In the genomic region with DNA sequence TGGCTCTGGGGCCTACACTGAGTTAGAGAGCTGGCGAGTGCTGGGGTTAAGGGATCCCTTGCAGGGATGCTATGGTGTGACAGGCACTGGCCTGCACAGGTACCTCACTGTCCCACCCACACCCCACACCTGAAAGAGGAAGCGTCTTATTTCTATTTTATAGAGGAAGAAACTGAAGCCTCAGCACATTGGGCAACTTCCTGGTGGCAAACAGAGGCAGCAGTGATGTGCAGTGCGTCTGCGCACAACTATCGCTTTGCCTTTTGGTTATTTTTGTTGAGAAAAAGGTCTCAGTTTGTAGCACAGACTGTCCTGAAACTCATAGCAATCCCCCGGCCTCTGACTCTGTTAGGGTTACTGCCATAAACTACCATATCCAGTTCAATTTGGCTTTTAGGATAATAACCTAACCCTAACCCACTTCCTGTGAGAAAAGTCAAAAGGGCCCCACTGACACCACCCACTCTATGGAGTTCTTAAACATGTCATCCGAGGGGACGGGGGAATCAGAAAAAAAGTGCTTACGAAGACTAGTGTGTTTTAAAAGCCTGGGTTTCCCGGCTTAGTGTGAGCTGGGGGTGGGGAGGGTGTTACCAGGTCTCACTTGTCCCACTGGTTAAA, we compare ENCODE assay signal across 12 mouse cellular contexts.
DNase-seq lines count a peak whose midpoint lies in the region; ATAC-seq lines count a peak whose summit lies in the region.
"Had no signal": no experiment of that assay in that cellular context is flagged by ENCODE, and none has a peak within 500 bp of the region (broad histone marks: within the 10 kb centered on the region; RNA-seq: fewer than 3 reads in every experiment).

No protein-coding gene starts in this region.

- peak; percentile 62 for DNase-seq in 416B (ENCODE audit: low read depth)
- DNase-seq in CD4-positive, CD25-positive, alpha-beta regulatory T cell, adult 2 months (ENCODE audit: low read depth, low spot score): peak; percentile 79
- peak; percentile 91 for DNase-seq in induced T-regulatory cell, adult 2 months (ENCODE audit: low read depth)
- DNase-seq in splenic B cell, adult 2 months (ENCODE audit: low read depth, low spot score): peak; percentile 64
- DNase-seq in heart, postnatal 14 days: no peak
- no peak for DNase-seq in midbrain, embryonic 14.5 days
- no peak for DNase-seq in heart, postnatal 4 days
- no peak for DNase-seq in left cerebral cortex, adult 18-20 months (ENCODE audit: low spot score in 2 of 2)
- DNase-seq: cerebellum, adult 11 months; kidney, postnatal 4 days had no signal

- H3K4me1 ChIP-seq in midbrain, embryonic 14.5 days (ENCODE audit: control insufficient read depth, insufficient read depth, low read length): peaks cover 15% of the 10 kb centered on the region

- no peaks in the 10 kb centered on the region for H3K9me3 ChIP-seq in midbrain, embryonic 14.5 days (ENCODE audit: control insufficient read depth, low read length)
- H3K9me3 ChIP-seq: hindbrain, embryonic 13.5 days; lung, embryonic 15.5 days had no signal

- no peak overlapping the region for H3K9ac ChIP-seq in midbrain, embryonic 14.5 days (replicated peaks; ENCODE audit: low read length)
- H3K9ac ChIP-seq: hindbrain, embryonic 13.5 days; lung, embryonic 15.5 days had no signal

- 93% methylated on average over 10 of the region's 10 CpGs for WGBS in midbrain, embryonic 14.5 days

- H3K4me2 ChIP-seq in midbrain, embryonic 14.5 days (ENCODE audit: low read length): no peak overlapping the region
- H3K4me2 ChIP-seq: hindbrain, embryonic 13.5 days; lung, embryonic 15.5 days had no signal

- H3K4me3 ChIP-seq in midbrain, embryonic 14.5 days (replicated peaks; ENCODE audit: low read depth, low read length): no peak overlapping the region
- H3K4me3 ChIP-seq: hindbrain, embryonic 13.5 days; lung, embryonic 15.5 days had no signal

- intact Hi-C loops in heart, postnatal 14 days (cut with DNase I): no loop called here

- no peak for ATAC-seq in midbrain, embryonic 14.5 days (ENCODE audit: low FRiP score, low TSS enrichment)

- H3K36me3 ChIP-seq in splenic B cell, adult 2 months (ENCODE audit: control insufficient read depth, insufficient read depth, low read length, poor library complexity, severe bottlenecking): no peaks in the 10 kb centered on the region
- H3K36me3 ChIP-seq in midbrain, embryonic 14.5 days (ENCODE audit: control insufficient read depth, insufficient read depth, low read length): no peaks in the 10 kb centered on the region
- H3K36me3 ChIP-seq: hindbrain, embryonic 13.5 days; lung, embryonic 15.5 days had no signal

- no peak overlapping the region for H3K27ac ChIP-seq in midbrain, embryonic 14.5 days (replicated peaks; ENCODE audit: low read depth, low read length)
- H3K27ac ChIP-seq: hindbrain, embryonic 13.5 days; lung, embryonic 15.5 days had no signal

- no peaks in the 10 kb centered on the region for H3K27me3 ChIP-seq in splenic B cell, adult 2 months (ENCODE audit: control insufficient read depth, insufficient read depth, low read length, poor library complexity, severe bottlenecking)
- no peaks in the 10 kb centered on the region for H3K27me3 ChIP-seq in midbrain, embryonic 14.5 days (ENCODE audit: control insufficient read depth, insufficient read depth, low read length)
- H3K27me3 ChIP-seq: hindbrain, embryonic 13.5 days had no signal

Comparison
In these comparisons a context has a peak if more than half of its experiments do, and no peak if none do; other contexts are left out.
1. DNase-seq: peak in 416B (single experiment), CD4-positive, CD25-positive, alpha-beta regulatory T cell, adult 2 months (single experiment), induced T-regulatory cell, adult 2 months (single experiment) and splenic B cell, adult 2 months (single experiment); none in heart, postnatal 14 days (0 of 2), midbrain, embryonic 14.5 days (single experiment), heart, postnatal 4 days (single experiment) and left cerebral cortex, adult 18-20 months (0 of 2).